In genomic region chr7:101361021-101361420, GRCm38 (mm10) we compare ENCODE assay signal across 24 mouse cellular contexts. TPM values are rescaled to one million over a fixed set of nuclear protein-coding genes. Genes with fewer than 3 reads are reported as not detected.
A peak's percentile ranks its signal among the peaks of the same experiment; 100 is the strongest.
DNase-seq lines count a peak whose midpoint lies in the region; ATAC-seq and TF ChIP-seq lines count a peak whose summit lies in the region.
"Had no signal": no experiment of that assay in that cellular context is flagged by ENCODE, and none has a peak within 500 bp of the region (broad histone marks: within the 10 kb centered on the region; RNA-seq: fewer than 3 reads in every experiment).

No protein-coding gene starts in this region.

- peaks cover 19% of the 10 kb centered on the region for H3K4me1 ChIP-seq in midbrain, embryonic 10.5 days
- H3K4me1 ChIP-seq in midbrain, embryonic 11.5 days (ENCODE audit: control insufficient read depth, insufficient read depth, low read length), result no peaks in the 10 kb centered on the region
- peaks cover 37% of the 10 kb centered on the region for H3K4me1 ChIP-seq in limb, embryonic 15.5 days

- no peaks in the 10 kb centered on the region for H3K9me3 ChIP-seq in midbrain, embryonic 10.5 days (replicated peaks)
- no peaks in the 10 kb centered on the region for H3K9me3 ChIP-seq in midbrain, embryonic 11.5 days (ENCODE audit: control insufficient read depth, low read length)
- H3K9me3 ChIP-seq in limb, embryonic 15.5 days, result no peaks in the 10 kb centered on the region
- H3K9me3 ChIP-seq: embryonic facial prominence, embryonic 12.5 days; G1E; heart, embryonic 10.5 days; hindbrain, embryonic 13.5 days had no signal

- H3K36me3 ChIP-seq in midbrain, embryonic 10.5 days, result no peaks in the 10 kb centered on the region
- no peaks in the 10 kb centered on the region for H3K36me3 ChIP-seq in midbrain, embryonic 11.5 days (ENCODE audit: control insufficient read depth, insufficient read depth, low read length)
- H3K36me3 ChIP-seq in limb, embryonic 15.5 days, result no peaks in the 10 kb centered on the region
- H3K36me3 ChIP-seq in splenic B cell, adult 2 months (ENCODE audit: control insufficient read depth, insufficient read depth, low read length, poor library complexity, severe bottlenecking), result peaks cover 2% of the 10 kb centered on the region; the same call in 1 of the 2 replicates
- H3K36me3 ChIP-seq: embryonic facial prominence, embryonic 12.5 days; heart, embryonic 10.5 days; hindbrain, embryonic 13.5 days had no signal

- intact Hi-C loops in gastrocnemius, adult 2 months (cut with DNase I), result no loop called here
- intact Hi-C loops in gastrocnemius, postnatal 36 days (cut with DNase I), result no loop called here

- H3K9ac ChIP-seq in midbrain, embryonic 11.5 days (ENCODE audit: low read length), result no peak overlapping the region
- H3K9ac ChIP-seq in limb, embryonic 15.5 days, result no peak overlapping the region
- H3K9ac ChIP-seq: embryonic facial prominence, embryonic 12.5 days; hindbrain, embryonic 13.5 days; lung, embryonic 14.5 days had no signal

- H3K27ac ChIP-seq in gastrocnemius, adult 2 months, result 0 out of 2 replicates have a peak overlapping the region, but pooled peaks have one; percentile 24
- H3K27ac ChIP-seq in midbrain, embryonic 10.5 days (replicated peaks), result 0 out of 2 replicates have a peak overlapping the region, but pooled peaks have one; percentile 3
- H3K27ac ChIP-seq in midbrain, embryonic 11.5 days (ENCODE audit: low read depth, low read length), result no peak overlapping the region
- H3K27ac ChIP-seq in limb, embryonic 15.5 days, result peak overlapping the region; percentile 54
- H3K27ac ChIP-seq: embryonic facial prominence, embryonic 12.5 days; heart, embryonic 10.5 days; hindbrain, embryonic 13.5 days had no signal

- no peak for DNase-seq in gastrocnemius, adult 2 months
- DNase-seq in gastrocnemius, postnatal 36 days, result no peak
- DNase-seq in midbrain, embryonic 10.5 days (ENCODE audit: low spot score), result no peak
- no peak for DNase-seq in midbrain, embryonic 11.5 days (ENCODE audit: low spot score, missing footprints)
- DNase-seq in splenic B cell, adult 2 months (ENCODE audit: low read depth, low spot score), result peak; percentile 55
- DNase-seq in urinary bladder, postnatal 25 days (ENCODE audit: low spot score), result no peak
- DNase-seq in kidney, adult 18-20 months, result no peak
- DNase-seq: adrenal gland, postnatal 25 days; cerebellum, adult 2 months; gastrocnemius, postnatal 14 days; heart, postnatal 10 days; lung, embryonic 14.5 days; right cerebral cortex, postnatal 25 days had no signal

- 76% methylated on average over 4 of the region's 4 CpGs for WGBS in midbrain, embryonic 10.5 days
- WGBS in midbrain, embryonic 11.5 days, result 76% methylated on average over 4 of the region's 4 CpGs
- 72% methylated on average over 4 of the region's 4 CpGs for WGBS in limb, embryonic 15.5 days

- H3K4me2 ChIP-seq in midbrain, embryonic 11.5 days, result no peak overlapping the region
- no peak overlapping the region for H3K4me2 ChIP-seq in limb, embryonic 15.5 days
- H3K4me2 ChIP-seq: embryonic facial prominence, embryonic 12.5 days; hindbrain, embryonic 13.5 days; lung, embryonic 14.5 days had no signal

- no peak for TF ChIP-seq CTCF in gastrocnemius, adult 2 months (IDR thresholded peaks at IDR 0.05)

- no peak for ATAC-seq in midbrain, embryonic 11.5 days (ENCODE audit: low FRiP score)
- 0 out of 2 replicates have a peak, but pooled peaks have one; percentile 31 for ATAC-seq in limb, embryonic 15.5 days (ENCODE audit: insufficient number of reproducible peaks, low FRiP score, low TSS enrichment, low read depth)
- ATAC-seq: CD4-positive, CD25-positive, alpha-beta regulatory T cell, adult 4 months; forebrain, embryonic 14.5 days; inflammation-experienced regulatory T-cells, adult 6 months had no signal

- no peak overlapping the region for H3K4me3 ChIP-seq in gastrocnemius, adult 2 months
- H3K4me3 ChIP-seq in midbrain, embryonic 10.5 days, result no peak overlapping the region
- H3K4me3 ChIP-seq in midbrain, embryonic 11.5 days (ENCODE audit: low read depth, low read length), result no peak overlapping the region
- no peak overlapping the region for H3K4me3 ChIP-seq in limb, embryonic 15.5 days
- H3K4me3 ChIP-seq: embryonic facial prominence, embryonic 12.5 days; erythroblast, embryonic 14.5 days; heart, embryonic 10.5 days; hindbrain, embryonic 13.5 days had no signal

- H3K27me3 ChIP-seq in midbrain, embryonic 10.5 days (ENCODE audit: low read depth, poor library complexity, severe bottlenecking), result no peaks in the 10 kb centered on the region
- no peaks in the 10 kb centered on the region for H3K27me3 ChIP-seq in midbrain, embryonic 11.5 days (ENCODE audit: control insufficient read depth, insufficient read depth, low read length)
- H3K27me3 ChIP-seq in limb, embryonic 15.5 days, result no peaks in the 10 kb centered on the region
- no peaks in the 10 kb centered on the region for H3K27me3 ChIP-seq in splenic B cell, adult 2 months (ENCODE audit: control insufficient read depth, insufficient read depth, low read length, poor library complexity, severe bottlenecking)
- H3K27me3 ChIP-seq: embryonic facial prominence, embryonic 12.5 days; hindbrain, embryonic 13.5 days had no signal

RNA-seq across cellular contexts. Expression of gene Arap1, which starts 13.2 kb away (rescaled TPM):
- 10 to 100 TPM; 19.9 to 30.6 TPM for total RNA-seq in gastrocnemius, adult 2 months (2021)
- 10 to 100 TPM; 15.6 to 25.5 TPM for total RNA-seq in gastrocnemius, postnatal 36 days (2021)
- polyA plus RNA-seq in midbrain, embryonic 10.5 days (2016; fragmentation: Nextera tagmentation; extraction: Ambion mirVana), result 13.6 and 16.3 TPM in 2 replicates
- 10.8 and 11.2 TPM in 2 replicates for polyA plus RNA-seq in midbrain, embryonic 11.5 days (2014; fragmentation: Nextera tagmentation; extraction: Ambion mirVana)
- polyA plus RNA-seq in limb, embryonic 15.5 days (2015; fragmentation: Nextera tagmentation; extraction: Ambion mirVana), result 85.0 and 85.6 TPM in 2 replicates

RNA-seq across cellular contexts. Expression of gene Stard10, which starts 44.1 kb away (rescaled TPM):
- 10 to 100 TPM; 32.5 to 49.8 TPM for total RNA-seq in gastrocnemius, adult 2 months (2021)
- 10 to 100 TPM; 39.2 to 44.1 TPM for total RNA-seq in gastrocnemius, postnatal 36 days (2021)
- polyA plus RNA-seq in midbrain, embryonic 10.5 days (2016; fragmentation: Nextera tagmentation; extraction: Ambion mirVana), result 5.0 and 7.3 TPM in 2 replicates
- 5.3 and 5.7 TPM in 2 replicates for polyA plus RNA-seq in midbrain, embryonic 11.5 days (2014; fragmentation: Nextera tagmentation; extraction: Ambion mirVana)
- polyA plus RNA-seq in limb, embryonic 15.5 days (2015; fragmentation: Nextera tagmentation; extraction: Ambion mirVana), result 27.7 and 30.0 TPM in 2 replicates
- total RNA-seq: G1E had no signal

RNA-seq across cellular contexts. Expression of gene Gm45837, which starts 49.7 kb away (rescaled TPM):
- total RNA-seq in gastrocnemius, adult 2 months (2021), result not detected
- 1 to 10 TPM in 1 of 2 experiments, not detected in 1; 2.1 TPM for total RNA-seq in gastrocnemius, postnatal 36 days (2021)
- 3.0 TPM in 1 of 2 replicates, not detected in the other for polyA plus RNA-seq in midbrain, embryonic 10.5 days (2016; fragmentation: Nextera tagmentation; extraction: Ambion mirVana)
- polyA plus RNA-seq in midbrain, embryonic 11.5 days (2014; fragmentation: Nextera tagmentation; extraction: Ambion mirVana), result not detected in 2 replicates
- 3.6 and 12.5 TPM in 2 replicates for polyA plus RNA-seq in limb, embryonic 15.5 days (2015; fragmentation: Nextera tagmentation; extraction: Ambion mirVana)
- total RNA-seq: G1E; heart, postnatal 10 days; midbrain, postnatal 0 days had no signal
- polyA plus RNA-seq: embryonic facial prominence, embryonic 12.5 days; erythroblast, embryonic 14.5 days; forebrain, embryonic 14.5 days; heart, embryonic 10.5 days; hindbrain, embryonic 13.5 days; lung, embryonic 14.5 days; midbrain, postnatal 0 days; urinary bladder, adult 2 months had no signal

RNA-seq across cellular contexts. Expression of gene Atg16l2, which starts 59.0 kb away (rescaled TPM):
- total RNA-seq in gastrocnemius, adult 2 months (2021), result 10 to 100 TPM in 1 of 2 experiments, 1 to 10 TPM in 1; 8.0 to 12.0 TPM
- total RNA-seq in gastrocnemius, postnatal 36 days (2021), result 1 to 10 TPM; 6.0 to 6.4 TPM
- 20.9 and 21.6 TPM in 2 replicates for polyA plus RNA-seq in midbrain, embryonic 10.5 days (2016; fragmentation: Nextera tagmentation; extraction: Ambion mirVana)
- 8.5 and 14.8 TPM in 2 replicates for polyA plus RNA-seq in midbrain, embryonic 11.5 days (2014; fragmentation: Nextera tagmentation; extraction: Ambion mirVana)
- 17.1 and 19.4 TPM in 2 replicates for polyA plus RNA-seq in limb, embryonic 15.5 days (2015; fragmentation: Nextera tagmentation; extraction: Ambion mirVana)
